Mouse (Mus musculus) stomach, embryonic 16.5 days (tissue): ENCODE results near the gene Chpf. TPM values are rescaled to one million over a fixed set of nuclear protein-coding genes. Genes with fewer than 3 reads are reported as not detected.
A peak's percentile ranks its signal among the peaks of the same experiment; 100 is the strongest.

Experiments
- ATAC-seq: fragments of 200-750 bp; cut with Nextera tagmentation; 2 replicates; pipeline ENCODE4 v1.8.0; 2017; ENCODE audit warnings: moderate number of reproducible peaks, moderate TSS enrichment; ENCODE audit not compliant: insufficient read depth, low FRiP score
- H3K27ac ChIP-seq: fragments of 300-500 bp; sonication (generic); 2 replicates; pipeline ENCODE4 v1.5.1; 2014; ENCODE audit warnings: low read length
- H3K27me3 ChIP-seq: fragments of 300-500 bp; sonication (generic); 2 replicates; pipeline ENCODE4 v1.6.1; 2014; ENCODE audit warnings: low read length, control low read depth, mixed read lengths; ENCODE audit not compliant: control insufficient read depth, insufficient read depth
- H3K36me3 ChIP-seq: fragments of 300-500 bp; sonication (generic); 2 replicates; pipeline ENCODE4 v1.6.1; 2014; ENCODE audit warnings: low read length; ENCODE audit not compliant: control insufficient read depth, insufficient read depth
- H3K4me1 ChIP-seq: fragments of 300-500 bp; sonication (generic); 2 replicates; pipeline ENCODE4 v1.6.1; 2014; ENCODE audit warnings: low read length, control low read depth, mixed read lengths; ENCODE audit not compliant: control insufficient read depth, insufficient read depth
- H3K4me2 ChIP-seq: fragments of 300-500 bp; sonication (generic); 2 replicates; pipeline ENCODE4 v1.6.1; 2014; ENCODE audit warnings: low read depth, low read length, mixed read lengths
- H3K4me3 ChIP-seq: fragments of 300-500 bp; sonication (generic); replicated peaks from 2 replicates; pipeline ENCODE4 v1.5.1; 2014; ENCODE audit warnings: mild to moderate bottlenecking, low read length
- H3K9ac ChIP-seq: fragments of 300-500 bp; sonication (generic); 2 replicates; pipeline ENCODE4 v1.6.1; 2014; ENCODE audit warnings: low read length
- H3K9me3 ChIP-seq: fragments of 300-500 bp; sonication (generic); replicated peaks from 2 replicates; pipeline ENCODE4 v1.6.1; 2016; ENCODE audit warnings: low read length, control low read depth; ENCODE audit not compliant: control insufficient read depth
- WGBS: fragments of 180-500 bp; shearing (Covaris S2); extraction: QIAGEN DNeasy Blood & Tissue Kit; methylation state at CpG from one replicate; pipeline ENCODE4 v1.1.7; 2014; 5-methylcytosine and 5-hydroxymethylcytosine counted together
- polyA plus RNA-seq: library from polyadenylated mRNA; unstranded; fragments of >200 nt; fragmentation: Nextera tagmentation; extraction: Ambion mirVana; gene quantifications from 2 replicates; pipeline ENCODE4 v1.2.1, GENCODE M21; 2015

Gene Chpf
- polyA plus RNA-seq, 1 experiment from 2014 or later, result 28.0 TPM

- Histone ChIP-seq H3K4me3 (no peak overlapping the region), H3K27me3 (peaks cover 9% of the 10 kb centered on the region), H3K4me1 (peaks cover 6% of the 10 kb centered on the region; the same call in 1 of the 2 replicates), H3K9ac (no peak overlapping the region), H3K27ac (no peak overlapping the region), H3K4me2 (no peak overlapping the region), H3K36me3 (peaks cover 3% of the 10 kb centered on the region; the same call in 1 of the 2 replicates), H3K9me3 (no peaks in the 10 kb centered on the region)
- no peak for ATAC-seq
- WGBS, result 78% methylated on average over 17 of the region's 17 CpGs
Measured at GRCm38 (mm10) chr1:75469287-75469825, 9.8 kb downstream of the Chpf start.

GRCm38 (mm10) chr1:75467215-75467927, 11.7 kb downstream of the Chpf start:
- Histone ChIP-seq H3K4me3 (no peak overlapping the region), H3K36me3 (no peaks in the 10 kb centered on the region), H3K4me1 (peaks cover 6% of the 10 kb centered on the region; the same call in 1 of the 2 replicates), H3K9me3 (no peaks in the 10 kb centered on the region), H3K27me3 (peaks cover 9% of the 10 kb centered on the region), H3K9ac (peak overlapping the region; percentile 47; the same call in 1 of the 2 replicates), H3K27ac (no peak overlapping the region), H3K4me2 (no peak overlapping the region)
- WGBS, result 9% methylated on average over 14 of the region's 14 CpGs
- peak; percentile 82 for ATAC-seq

DNA sequence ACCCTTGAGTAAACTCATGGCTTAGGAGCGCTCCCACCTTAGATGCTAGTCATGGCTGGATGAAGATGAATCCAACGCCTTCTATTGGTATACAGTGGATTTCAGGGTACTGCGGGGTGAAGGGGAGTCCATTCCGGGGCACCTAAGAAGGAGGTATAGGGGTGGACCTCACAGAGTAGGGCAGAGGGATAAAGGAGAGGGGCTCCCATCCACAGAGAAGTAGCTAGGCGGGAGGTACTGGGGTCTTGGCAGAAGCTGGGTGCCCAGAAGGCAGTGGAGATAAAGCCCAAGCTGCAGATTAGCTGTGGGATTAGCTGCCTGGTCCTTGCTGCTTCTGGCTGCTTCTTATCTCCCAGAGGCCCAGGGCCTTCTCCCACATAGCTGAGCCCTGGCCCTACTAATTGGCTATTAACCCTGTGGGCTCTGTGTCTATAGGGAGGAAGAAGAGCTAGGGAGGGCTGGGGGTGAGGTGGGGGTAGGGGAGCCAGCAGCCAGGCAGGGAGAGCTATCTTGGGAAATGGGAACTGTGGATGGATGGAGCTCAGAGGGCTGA, 15.4 kb downstream of the Chpf start:
- H3K36me3 ChIP-seq, result no peaks in the 10 kb centered on the region
- ATAC-seq, result no peak
- no peak overlapping the region for H3K4me3 ChIP-seq
- no peak overlapping the region for H3K27ac ChIP-seq
- H3K4me2 ChIP-seq, result no peak overlapping the region
- no peaks in the 10 kb centered on the region for H3K9me3 ChIP-seq
- peak overlapping the region; percentile 44; the same call in 1 of the 2 replicates for H3K9ac ChIP-seq
- peaks cover 6% of the 10 kb centered on the region for H3K27me3 ChIP-seq
- 76% methylated on average over 5 of the region's 5 CpGs for WGBS
- H3K4me1 ChIP-seq, result peaks cover 15% of the 10 kb centered on the region; the same call in 1 of the 2 replicates

GRCm38 (mm10) chr1:75462636-75463035, 16.5 kb downstream of the Chpf start:
- Histone ChIP-seq H3K4me1 (peaks cover 19% of the 10 kb centered on the region; the same call in 1 of the 2 replicates), H3K36me3 (no peaks in the 10 kb centered on the region), H3K9me3 (no peaks in the 10 kb centered on the region), H3K4me2 (no peak overlapping the region), H3K9ac (no peak overlapping the region), H3K27me3 (peaks cover 6% of the 10 kb centered on the region), H3K27ac (no peak overlapping the region), H3K4me3 (no peak overlapping the region)
- WGBS, result 44% methylated on average over 1 of the region's 1 CpGs
- no peak for ATAC-seq

GRCm38 (mm10) chr1:75460297-75460696, 18.8 kb downstream of the Chpf start:
- ATAC-seq, result no peak
- H3K27me3 ChIP-seq, result peaks cover 17% of the 10 kb centered on the region
- H3K36me3 ChIP-seq, result no peaks in the 10 kb centered on the region
- no peak overlapping the region for H3K9ac ChIP-seq
- 69% methylated on average over 7 of the region's 7 CpGs for WGBS
- H3K4me1 ChIP-seq, result peaks cover 22% of the 10 kb centered on the region; the same call in 1 of the 2 replicates
- H3K4me2 ChIP-seq, result no peak overlapping the region
- no peak overlapping the region for H3K4me3 ChIP-seq
- no peak overlapping the region for H3K27ac ChIP-seq
- no peaks in the 10 kb centered on the region for H3K9me3 ChIP-seq

DNA sequence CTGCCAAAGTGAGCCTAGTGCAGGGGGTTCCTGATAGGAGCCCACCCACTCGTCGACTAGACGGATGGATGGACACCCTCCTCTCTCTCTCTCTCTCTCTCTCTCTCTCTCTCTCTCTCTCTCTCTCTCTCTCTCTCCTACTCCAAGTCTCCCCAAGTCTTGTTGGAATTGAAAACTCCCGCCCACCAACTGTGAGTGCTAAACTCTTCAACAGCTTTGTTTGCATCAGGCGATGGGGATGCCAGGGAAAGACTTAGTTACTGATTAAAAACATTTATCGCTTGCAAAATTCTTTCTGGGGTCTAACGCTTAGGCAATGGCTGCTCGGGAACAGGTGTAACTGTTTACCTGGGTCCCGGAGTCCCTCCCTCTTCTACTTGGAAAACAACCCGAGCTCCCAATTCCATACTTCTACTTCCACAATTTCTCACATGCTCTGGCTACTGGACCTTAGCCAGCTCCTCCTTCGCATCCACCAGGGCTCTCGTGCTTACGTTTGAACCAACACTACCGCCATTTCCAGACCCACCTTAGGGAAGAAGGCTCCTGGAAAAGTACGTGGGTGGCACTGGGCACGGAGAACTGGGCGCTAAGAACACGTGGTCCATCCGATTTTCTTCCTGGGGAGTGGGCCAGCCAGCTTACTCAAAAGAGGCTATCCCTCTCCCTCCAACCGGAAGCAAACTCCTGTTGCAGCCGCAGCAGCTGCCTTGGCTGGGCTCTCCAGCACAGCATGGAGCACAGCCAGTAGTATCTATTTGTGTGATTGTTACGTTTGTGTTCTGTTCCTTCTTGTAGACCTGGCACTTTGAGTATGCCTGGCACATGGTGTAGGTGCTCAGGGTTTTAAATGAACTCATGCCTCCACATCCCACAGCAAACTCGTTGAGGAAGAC, 20.1 kb downstream of the Chpf start:
- H3K27me3 ChIP-seq, result peaks cover 20% of the 10 kb centered on the region
- peaks cover 22% of the 10 kb centered on the region; the same call in 1 of the 2 replicates for H3K4me1 ChIP-seq

GRCm38 (mm10) chr1:75458025-75458788, 20.9 kb downstream of the Chpf start:
- WGBS, result 3% methylated on average over 42 of the region's 42 CpGs
- peak; percentile 81 for ATAC-seq

More for the DNA sequence above, 20.1 kb downstream of the Chpf start:
- Histone ChIP-seq H3K9ac (peak overlapping the region; percentile 73), H3K27ac (peak overlapping the region; percentile 88), H3K9me3 (no peaks in the 10 kb centered on the region), H3K4me2 (peak overlapping the region; percentile 64), H3K4me3 (peak overlapping the region; percentile 44), H3K36me3 (no peaks in the 10 kb centered on the region)
- ATAC-seq, result peak; percentile 18; the same call in 1 of the 2 replicates
- 8% methylated on average over 23 of the region's 23 CpGs for WGBS

GRCm38 (mm10) chr1:75457710-75458024, 21.4 kb downstream of the Chpf start:
- H3K9ac ChIP-seq, result no peak overlapping the region
- 6% methylated on average over 8 of the region's 10 CpGs for WGBS

More at GRCm38 (mm10) chr1:75458025-75458788, 20.9 kb downstream of the Chpf start:
- Histone ChIP-seq H3K9ac (peak overlapping the region; percentile 73), H3K27me3 (peaks cover 20% of the 10 kb centered on the region), H3K36me3 (no peaks in the 10 kb centered on the region), H3K4me2 (peak overlapping the region; percentile 64), H3K27ac (peak overlapping the region; percentile 88), H3K4me3 (peak overlapping the region; percentile 44), H3K4me1 (peaks cover 22% of the 10 kb centered on the region; the same call in 1 of the 2 replicates), H3K9me3 (no peaks in the 10 kb centered on the region)

More at GRCm38 (mm10) chr1:75457710-75458024, 21.4 kb downstream of the Chpf start:
- no peak; the same call in 1 of the 2 replicates for ATAC-seq
- peak overlapping the region; percentile 64 for H3K4me2 ChIP-seq
- H3K4me1 ChIP-seq, result peaks cover 22% of the 10 kb centered on the region; the same call in 1 of the 2 replicates
- H3K27ac ChIP-seq, result no peak overlapping the region
- H3K4me3 ChIP-seq, result no peak overlapping the region
- no peaks in the 10 kb centered on the region for H3K36me3 ChIP-seq
- peaks cover 21% of the 10 kb centered on the region for H3K27me3 ChIP-seq
- H3K9me3 ChIP-seq, result no peaks in the 10 kb centered on the region
